Mouse (Mus musculus) stomach, postnatal 0 days (tissue): ENCODE results near the gene Kmo.
A peak's percentile ranks its signal among the peaks of the same experiment; 100 is the strongest.

Experiments
- CTCF ChIP-seq: IDR thresholded peaks from 2 replicates; pipeline ENCODE4 v1.5.1; 2016; ENCODE audit warnings: antibody characterized with exemption, low read depth, mild to moderate bottlenecking, moderate library complexity
- EP300 ChIP-seq: optimal IDR thresholded peaks from 2 replicates; pipeline ENCODE3; 2016; ENCODE audit warnings: antibody characterized with exemption

DNA sequence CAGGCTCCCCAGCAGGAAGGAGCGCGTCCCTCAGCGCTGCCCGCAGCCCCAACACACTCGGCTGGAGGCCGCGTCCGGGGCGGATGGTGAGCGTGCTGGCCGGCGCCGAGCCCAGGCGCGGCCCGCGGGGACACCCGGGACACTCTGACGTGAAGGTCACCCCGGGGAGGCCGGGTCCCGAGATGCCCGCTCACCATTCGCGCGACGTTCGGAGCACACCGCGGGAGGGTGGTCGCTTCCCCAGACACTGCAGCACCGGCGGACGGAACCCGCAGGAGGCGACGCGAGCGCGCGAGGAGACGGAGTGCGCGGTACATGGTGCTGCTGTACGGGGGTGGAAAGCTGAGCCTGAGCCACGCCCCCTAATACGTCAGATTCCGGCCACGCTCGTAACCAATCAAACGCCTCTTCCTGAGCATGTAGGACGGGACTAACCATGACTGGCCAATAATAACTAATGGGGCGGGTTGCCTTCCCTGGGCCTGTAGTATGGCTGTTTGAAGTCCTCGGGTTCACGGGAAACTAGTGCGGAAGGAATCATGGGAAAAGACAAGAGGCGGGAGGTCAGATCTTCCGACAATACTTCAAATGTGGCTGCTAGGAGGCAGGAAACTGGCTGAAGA is 5.2 kb downstream of the Kmo start, which contains the start of gene Fh1:
- peak; percentile 38 for TF ChIP-seq CTCF
- no peak for TF ChIP-seq EP300
